Mouse (Mus musculus) midbrain, postnatal 0 days (tissue): ENCODE results near the gene Wnk2. TPM values are rescaled to one million over a fixed set of nuclear protein-coding genes. Genes with fewer than 3 reads are reported as not detected.

ENCODE experiments used
- ATAC-seq: fragments of 200-750 bp; cut with Nextera tagmentation; 2 replicates; pipeline ENCODE4 v1.8.0; 2017; ENCODE audit warnings: moderate number of reproducible peaks, mild to moderate bottlenecking, moderate TSS enrichment, moderate library complexity; ENCODE audit not compliant: low FRiP score
- DNase-seq: peaks from one replicate; pipeline ENCODE4 v3.0.0-alpha.2; 2015; ENCODE audit warnings: low spot score
- H3K27ac ChIP-seq: fragments of 300-500 bp; sonication (generic); 2 replicates; pipeline ENCODE4 v1.5.1; 2014; ENCODE audit warnings: low read depth, mild to moderate bottlenecking, low read length, mixed read lengths
- H3K27me3 ChIP-seq: fragments of 300-500 bp; sonication (generic); 2 replicates; pipeline ENCODE4 v1.6.1; 2014; ENCODE audit warnings: low read length, control low read depth, mixed read lengths; ENCODE audit not compliant: insufficient read depth
- H3K36me3 ChIP-seq: fragments of 300-500 bp; sonication (generic); 2 replicates; pipeline ENCODE4 v1.6.1; 2014; ENCODE audit warnings: low read length, control low read depth, mixed read lengths; ENCODE audit not compliant: insufficient read depth
- H3K4me1 ChIP-seq: fragments of 300-500 bp; sonication (generic); 2 replicates; pipeline ENCODE4 v1.6.1; 2014; ENCODE audit warnings: mild to moderate bottlenecking, control low read depth, antibody characterized with exemption, low read length, mixed read lengths; ENCODE audit not compliant: insufficient read depth
- H3K4me2 ChIP-seq: fragments of 300-500 bp; sonication (generic); 2 replicates; pipeline ENCODE4 v1.6.1; 2014; ENCODE audit warnings: low read depth, mild to moderate bottlenecking, low read length, mixed read lengths; ENCODE audit not compliant: poor library complexity, severe bottlenecking
- H3K4me3 ChIP-seq: fragments of 300-500 bp; sonication (generic); 2 replicates; pipeline ENCODE4 v1.5.1; 2014; ENCODE audit warnings: low read depth, mild to moderate bottlenecking, low read length, moderate library complexity
- H3K9ac ChIP-seq: fragments of 300-500 bp; sonication (generic); replicated peaks from 2 replicates; pipeline ENCODE4 v1.6.1; 2014; ENCODE audit warnings: mild to moderate bottlenecking, low read length, moderate library complexity, mixed read lengths; ENCODE audit not compliant: poor library complexity, severe bottlenecking
- H3K9me3 ChIP-seq: fragments of 300-500 bp; sonication (generic); 2 replicates; pipeline ENCODE4 v1.6.1; 2016; ENCODE audit warnings: low read length, control low read depth
- CTCF ChIP-seq: IDR thresholded peaks from 2 replicates; pipeline ENCODE4 v1.5.1; 2016; ENCODE audit warnings: antibody characterized with exemption, mild to moderate bottlenecking
- WGBS: fragments of 180-500 bp; shearing (Covaris S2); extraction: QIAGEN DNeasy Blood & Tissue Kit; methylation state at CpG from one replicate; pipeline ENCODE4 v1.1.7; 2014; 5-methylcytosine and 5-hydroxymethylcytosine counted together
- polyA plus RNA-seq: library from polyadenylated mRNA; unstranded; fragments of >200 nt; fragmentation: Nextera tagmentation; extraction: Ambion mirVana; gene quantifications from 2 replicates; pipeline ENCODE4 v1.2.1, GENCODE M21; 2015
- total RNA-seq: library from RNA; depleted of rRNA; stranded (reverse); fragments of >200 nt; gene quantifications from 2 replicates; pipeline ENCODE4 v1.2.3, GENCODE M21; 2014

The Wnk2 gene
- total and polyA plus RNA-seq, 2 experiments from 2014 or later = 17.7 to 62.9 TPM

- peak overlapping the region; percentile 98 for H3K4me2 ChIP-seq
- no peaks in the 10 kb centered on the region for H3K4me1 ChIP-seq
- 27% methylated on average over 15 of the region's 15 CpGs for WGBS
- H3K4me3 ChIP-seq = peak overlapping the region; percentile 77
- no peaks in the 10 kb centered on the region for H3K36me3 ChIP-seq
- no peak overlapping the region for H3K27ac ChIP-seq
- DNase-seq = no peak
- H3K9me3 ChIP-seq = no peaks in the 10 kb centered on the region
- no peak; the same call in 1 of the 2 replicates for ATAC-seq
- no peaks in the 10 kb centered on the region for H3K27me3 ChIP-seq
- H3K9ac ChIP-seq = peak overlapping the region; percentile 70
- TF ChIP-seq CTCF = no peak
Observed at GRCm38 (mm10) chr13:49188219-49188965, 40.6 kb upstream of the Wnk2 start.

DNA sequence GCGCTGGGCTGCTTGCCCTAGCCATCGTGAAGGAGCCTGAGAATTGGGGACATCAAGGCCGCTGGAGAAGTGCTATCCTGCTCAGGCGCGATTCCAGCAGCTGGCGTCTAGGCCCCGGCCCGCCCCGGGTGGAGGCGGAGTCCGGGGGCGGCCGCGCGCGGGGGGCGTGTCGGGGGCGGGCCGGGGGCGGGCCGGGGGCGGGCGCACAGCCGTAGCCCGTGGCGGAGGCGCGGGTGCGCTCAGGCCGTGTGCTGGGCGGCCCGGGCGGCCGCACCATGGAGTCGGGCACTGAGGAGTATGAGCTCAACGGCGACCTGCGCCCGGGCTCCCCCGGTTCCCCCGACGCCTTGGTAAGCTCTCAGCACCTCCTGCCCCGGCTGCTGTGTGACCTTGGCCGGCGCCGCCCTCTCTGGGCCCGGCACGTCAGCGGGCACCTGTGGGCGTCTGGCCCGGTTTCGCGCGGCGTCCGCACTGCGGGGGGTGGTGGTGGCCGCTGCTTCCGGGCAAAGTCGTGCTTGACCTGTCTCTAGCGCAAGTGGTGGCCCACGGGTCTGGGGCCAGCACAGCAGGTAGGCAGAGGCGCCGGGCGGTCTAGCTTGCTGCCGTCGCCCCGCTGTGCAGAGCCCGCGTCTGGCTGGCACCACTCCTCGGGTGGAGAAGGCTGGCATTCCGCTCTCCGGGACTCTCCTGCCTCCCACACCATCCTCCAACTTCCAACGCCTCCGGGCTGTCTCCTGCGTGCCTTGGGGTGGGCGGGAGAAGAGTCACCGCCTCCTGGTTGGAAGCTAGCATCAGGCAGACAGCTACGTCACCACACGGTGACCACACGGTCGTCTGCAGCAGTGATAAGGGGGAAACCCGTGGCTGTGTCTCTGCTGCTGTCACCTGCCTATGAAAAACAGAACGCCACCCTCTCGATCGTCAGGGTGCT lies 39.7 kb upstream of the Wnk2 start, which contains the start of gene Ninj1:
Ninj1 (plus strand) TSS at position 198 of the 931 bp plus-strand sequence.
- no peak within 1 kb of the TSS; the same call in 1 of the 2 replicates for H3K27ac ChIP-seq

GRCm38 (mm10) chr13:49186798-49187287 lies 39.0 kb upstream of the Wnk2 start:
- no peak overlapping the region; the same call in 1 of the 2 replicates for H3K27ac ChIP-seq

More for the DNA sequence above, 39.7 kb upstream of the Wnk2 start, which contains the start of gene Ninj1:
- Histone ChIP-seq H3K4me2 (peak within 1 kb of the TSS; percentile 98), H3K4me3 (peak within 1 kb of the TSS; percentile 77), H3K4me1 (no peaks in the 10 kb centered on the region), H3K36me3 (no peaks in the 10 kb centered on the region), H3K9me3 (no peaks in the 10 kb centered on the region), H3K9ac (peak within 1 kb of the TSS; percentile 70), H3K27me3 (no peaks in the 10 kb centered on the region)
- ATAC-seq (peak; percentile 89), DNase-seq (peak; percentile 80)
- TF ChIP-seq CTCF = no peak
- under 1% methylated on average over 73 of the region's 87 CpGs for WGBS

DNA sequence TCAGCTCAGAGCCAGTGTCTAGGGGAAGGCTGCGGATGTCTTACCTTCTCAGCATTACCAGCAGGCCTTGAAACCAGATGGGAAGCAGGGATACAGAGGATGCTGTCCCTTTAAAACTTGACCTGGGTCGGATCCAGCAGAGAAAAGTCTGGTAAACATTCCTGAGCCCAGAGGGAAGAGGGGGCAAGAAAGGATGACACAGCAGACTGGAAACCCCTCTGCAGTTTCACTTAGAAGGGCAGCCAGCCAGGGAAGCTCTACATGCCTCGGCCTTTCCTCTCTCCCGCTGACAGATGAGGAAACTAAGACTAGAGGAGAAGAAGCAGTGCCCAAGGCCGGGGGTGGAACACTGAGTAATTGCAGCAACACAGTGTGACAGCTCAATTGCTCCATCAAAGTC lies 35.8 kb upstream of the Wnk2 start:
- ATAC-seq (no peak), DNase-seq (no peak)
- H3K9ac ChIP-seq = no peak overlapping the region
- WGBS = 61% methylated on average over 5 of the region's 5 CpGs
- no peaks in the 10 kb centered on the region for H3K27me3 ChIP-seq
- H3K27ac ChIP-seq = no peak overlapping the region
- no peak overlapping the region for H3K4me3 ChIP-seq
- no peak overlapping the region for H3K4me2 ChIP-seq
- H3K4me1 ChIP-seq = no peaks in the 10 kb centered on the region
- H3K9me3 ChIP-seq = no peaks in the 10 kb centered on the region
- H3K36me3 ChIP-seq = no peaks in the 10 kb centered on the region
- TF ChIP-seq CTCF = no peak

More at GRCm38 (mm10) chr13:49186798-49187287, 39.0 kb upstream of the Wnk2 start:
- Histone ChIP-seq H3K27me3 (no peaks in the 10 kb centered on the region), H3K4me1 (no peaks in the 10 kb centered on the region), H3K4me2 (peak overlapping the region; percentile 98), H3K9me3 (no peaks in the 10 kb centered on the region), H3K9ac (peak overlapping the region; percentile 70), H3K36me3 (no peaks in the 10 kb centered on the region), H3K4me3 (peak overlapping the region; percentile 77)
- TF ChIP-seq CTCF = no peak
- DNase-seq (no peak), ATAC-seq (no peak)
- 15% methylated on average over 11 of the region's 11 CpGs for WGBS

- TF ChIP-seq CTCF = no peak
- no peaks in the 10 kb centered on the region for H3K9me3 ChIP-seq
- H3K9ac ChIP-seq = no peak overlapping the region
- WGBS = 51% methylated on average over 5 of the region's 5 CpGs
- no peak overlapping the region for H3K27ac ChIP-seq
- ATAC-seq (no peak), DNase-seq (no peak)
- H3K4me3 ChIP-seq = no peak overlapping the region
- H3K4me2 ChIP-seq = no peak overlapping the region
- no peaks in the 10 kb centered on the region for H3K4me1 ChIP-seq
- H3K36me3 ChIP-seq = no peaks in the 10 kb centered on the region
- no peaks in the 10 kb centered on the region for H3K27me3 ChIP-seq
Observed at GRCm38 (mm10) chr13:49183161-49183560, 35.3 kb upstream of the Wnk2 start.
